Mouse (Mus musculus): Measurements from ENCODE around the gene Ece1. TPM values are rescaled to one million over a fixed set of nuclear protein-coding genes. Genes with fewer than 3 reads are reported as not detected.

Ece1 gene
- polyA plus RNA-seq, 1 experiment from 2014 or later: 39.0 TPM

- Histone ChIP-seq H3K4me3 (no peak overlapping the region), H3K27ac (peak overlapping the region; percentile 66), H3K9ac (no peak overlapping the region), H3K27me3 (no peaks in the 10 kb centered on the region), H3K4me2 (no peak overlapping the region), H3K4me1 (peaks cover 26% of the 10 kb centered on the region), H3K9me3 (no peaks in the 10 kb centered on the region), H3K36me3 (no peaks in the 10 kb centered on the region)
- ATAC-seq (ENCODE audit: insufficient number of reproducible peaks, low FRiP score, low TSS enrichment, low read depth): no peak
- WGBS: 34% methylated on average over 13 of the region's 13 CpGs
Observed at GRCm38 (mm10) chr4:137907979-137908378, 45.9 kb downstream of the Ece1 start.

- H3K9ac ChIP-seq: no peak overlapping the region
- H3K4me3 ChIP-seq: no peak overlapping the region
- H3K9me3 ChIP-seq: no peaks in the 10 kb centered on the region
- peak overlapping the region; percentile 66 for H3K27ac ChIP-seq
- H3K36me3 ChIP-seq: no peaks in the 10 kb centered on the region
- ATAC-seq (ENCODE audit: insufficient number of reproducible peaks, low FRiP score, low TSS enrichment, low read depth): no peak
- 46% methylated on average over 7 of the region's 7 CpGs for WGBS
- H3K4me1 ChIP-seq: peaks cover 30% of the 10 kb centered on the region
- H3K4me2 ChIP-seq: no peak overlapping the region
- H3K27me3 ChIP-seq: no peaks in the 10 kb centered on the region
Observed at GRCm38 (mm10) chr4:137908489-137908888, 46.5 kb downstream of the Ece1 start.

- Histone ChIP-seq H3K36me3 (no peaks in the 10 kb centered on the region), H3K9ac (no peak overlapping the region), H3K4me1 (peaks cover 34% of the 10 kb centered on the region), H3K4me3 (no peak overlapping the region), H3K27me3 (no peaks in the 10 kb centered on the region), H3K27ac (peak overlapping the region; percentile 66; the same call in 1 of the 2 replicates), H3K4me2 (no peak overlapping the region), H3K9me3 (no peaks in the 10 kb centered on the region)
- ATAC-seq (ENCODE audit: insufficient number of reproducible peaks, low FRiP score, low TSS enrichment, low read depth): no peak
- 55% methylated on average over 4 of the region's 4 CpGs for WGBS
Observed at GRCm38 (mm10) chr4:137908915-137909314, 46.9 kb downstream of the Ece1 start.

- Histone ChIP-seq H3K9me3 (no peaks in the 10 kb centered on the region), H3K36me3 (no peaks in the 10 kb centered on the region), H3K27ac (no peak overlapping the region), H3K4me1 (peaks cover 40% of the 10 kb centered on the region), H3K9ac (no peak overlapping the region), H3K4me3 (no peak overlapping the region), H3K4me2 (no peak overlapping the region), H3K27me3 (no peaks in the 10 kb centered on the region)
- no peak for ATAC-seq (ENCODE audit: insufficient number of reproducible peaks, low FRiP score, low TSS enrichment, low read depth)
- 43% methylated on average over 4 of the region's 4 CpGs for WGBS
Observed at GRCm38 (mm10) chr4:137909471-137909870, 47.4 kb downstream of the Ece1 start.

DNA sequence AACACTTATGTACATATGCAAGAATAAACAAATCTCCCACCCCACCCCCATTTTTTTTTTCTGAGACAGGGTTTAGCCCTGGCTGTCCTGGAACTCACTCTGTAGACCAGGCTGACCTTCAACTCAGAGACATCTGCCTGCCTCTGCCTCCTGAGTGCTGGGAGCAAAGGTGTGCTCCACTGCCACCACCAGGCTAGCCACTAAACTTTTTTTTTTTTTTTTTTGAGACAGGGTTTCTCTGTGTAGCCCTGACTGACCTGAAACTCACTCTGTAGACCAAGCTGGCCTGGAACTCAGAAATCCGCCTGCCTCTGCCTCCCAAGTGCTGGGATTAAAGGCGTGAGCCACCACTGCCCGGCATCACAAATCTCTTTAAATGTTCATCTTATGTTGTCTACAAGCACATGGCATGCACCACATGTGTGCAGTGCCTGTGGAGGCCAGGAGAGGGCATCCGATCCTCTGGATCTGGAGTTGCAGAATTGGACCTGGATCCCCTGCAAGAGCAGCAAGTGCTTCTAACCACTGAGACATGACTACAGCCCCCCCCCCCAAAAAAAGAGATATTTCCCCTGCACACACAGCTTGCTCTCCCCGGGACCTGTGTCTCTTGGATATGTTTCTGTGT lies 48.5 kb downstream of the Ece1 start:
- H3K36me3 ChIP-seq: no peaks in the 10 kb centered on the region
- no peak overlapping the region for H3K9ac ChIP-seq
- H3K27ac ChIP-seq: no peak overlapping the region
- ATAC-seq (ENCODE audit: insufficient number of reproducible peaks, low FRiP score, low TSS enrichment, low read depth): no peak
- no peak overlapping the region for H3K4me2 ChIP-seq
- no peaks in the 10 kb centered on the region for H3K27me3 ChIP-seq
- 94% methylated on average over 5 of the region's 5 CpGs for WGBS
- no peaks in the 10 kb centered on the region for H3K9me3 ChIP-seq
- peaks cover 39% of the 10 kb centered on the region for H3K4me1 ChIP-seq
- no peak overlapping the region for H3K4me3 ChIP-seq

DNA sequence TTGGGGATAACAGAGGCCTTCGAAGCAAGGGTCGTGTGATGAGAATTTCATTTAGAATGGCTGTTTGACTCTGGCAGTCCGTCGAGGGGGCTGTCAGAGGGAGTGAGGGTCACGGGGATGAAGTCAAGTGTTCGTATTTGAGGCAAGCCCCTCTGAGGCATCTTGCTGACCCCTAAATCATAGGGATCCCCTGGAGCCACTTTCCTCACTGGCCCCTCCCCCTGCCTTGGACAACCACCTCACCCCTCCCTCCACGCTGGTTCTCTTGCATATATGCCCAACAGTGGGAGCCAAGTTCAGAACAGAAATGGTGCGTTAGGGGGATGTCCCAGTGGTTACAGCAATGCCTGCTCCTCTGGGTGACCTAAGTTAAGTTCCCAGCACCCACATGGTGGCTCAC lies 49.6 kb downstream of the Ece1 start:
- H3K4me2 ChIP-seq: no peak overlapping the region
- H3K4me3 ChIP-seq: no peak overlapping the region
- no peaks in the 10 kb centered on the region for H3K9me3 ChIP-seq
- no peak for ATAC-seq (ENCODE audit: insufficient number of reproducible peaks, low FRiP score, low TSS enrichment, low read depth)
- H3K9ac ChIP-seq: no peak overlapping the region
- no peaks in the 10 kb centered on the region for H3K27me3 ChIP-seq
- H3K27ac ChIP-seq: no peak overlapping the region
- 88% methylated on average over 8 of the region's 8 CpGs for WGBS
- no peaks in the 10 kb centered on the region for H3K36me3 ChIP-seq
- peaks cover 39% of the 10 kb centered on the region for H3K4me1 ChIP-seq

DNA sequence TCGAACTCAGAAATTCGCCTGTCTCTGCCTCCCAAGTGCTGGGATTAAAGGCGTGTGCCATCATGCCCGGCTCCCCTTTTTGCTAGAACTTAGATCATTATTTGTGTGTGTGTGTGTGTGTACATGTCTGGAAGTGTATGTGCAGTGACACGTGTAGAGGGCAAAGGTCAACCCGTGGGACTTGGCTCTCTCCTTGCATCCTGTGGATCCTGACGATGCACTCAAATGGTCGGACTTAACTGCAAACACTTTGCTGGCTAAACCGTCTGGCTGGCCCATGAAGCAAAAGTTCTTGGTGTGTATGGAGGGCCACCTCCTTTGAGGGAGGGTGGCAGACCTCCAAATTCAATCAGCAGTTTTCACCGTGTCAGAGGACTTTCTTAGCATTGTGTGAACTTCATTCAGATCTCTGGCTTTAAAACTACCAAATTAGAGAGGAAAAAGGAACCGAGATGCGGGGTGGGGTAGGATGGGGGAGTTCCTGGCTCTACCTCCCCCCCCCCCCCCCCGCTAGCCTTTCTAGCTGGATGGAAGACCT lies 50.8 kb downstream of the Ece1 start:
- peaks cover 45% of the 10 kb centered on the region for H3K4me1 ChIP-seq
- no peak overlapping the region for H3K9ac ChIP-seq
- H3K27me3 ChIP-seq: no peaks in the 10 kb centered on the region
- 0 out of 2 replicates have a peak, but pooled peaks have one; percentile 1 for ATAC-seq (ENCODE audit: insufficient number of reproducible peaks, low FRiP score, low TSS enrichment, low read depth)
- peak overlapping the region; percentile 98 for H3K4me2 ChIP-seq
- H3K4me3 ChIP-seq: peak overlapping the region; percentile 57
- H3K9me3 ChIP-seq: no peaks in the 10 kb centered on the region
- 50% methylated on average over 13 of the region's 13 CpGs for WGBS
- 0 out of 2 replicates have a peak overlapping the region, but pooled peaks have one; percentile 1 for H3K27ac ChIP-seq
- H3K36me3 ChIP-seq: no peaks in the 10 kb centered on the region

DNA sequence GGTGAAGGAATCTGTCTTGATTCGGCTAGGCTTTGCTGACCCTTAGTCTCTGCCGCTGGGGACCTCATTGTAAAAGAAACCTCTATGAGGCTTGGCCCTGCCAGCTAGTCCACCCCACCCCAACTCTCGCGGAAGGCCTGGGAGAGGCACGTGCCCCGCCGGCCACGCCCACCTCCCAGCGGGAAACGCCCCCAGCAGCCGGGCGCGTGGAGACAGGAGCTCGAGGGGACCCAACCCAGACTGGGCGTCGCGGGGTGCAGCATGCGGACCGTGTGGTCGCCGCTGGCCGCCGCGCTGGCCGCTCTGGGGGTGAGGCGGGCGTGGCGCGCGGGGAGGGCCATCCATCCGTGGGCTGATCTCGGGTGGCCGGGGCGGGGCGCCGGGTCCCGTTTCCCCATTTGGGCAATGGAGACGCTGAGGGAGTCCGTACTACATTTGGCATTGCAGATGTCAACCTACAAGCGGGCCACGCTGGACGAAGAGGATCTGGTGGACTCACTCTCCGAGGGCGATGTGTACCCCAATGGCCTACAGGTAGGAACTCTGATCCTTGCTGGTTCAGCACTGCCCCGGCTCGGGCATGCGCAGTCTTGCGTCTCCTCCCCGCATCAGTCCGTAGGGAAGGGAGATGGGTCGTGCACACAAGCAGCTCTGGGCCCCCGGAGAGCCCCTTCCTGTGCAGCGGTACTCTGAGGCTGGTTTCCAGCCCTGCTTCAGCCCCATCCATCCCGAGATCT lies 51.5 kb downstream of the Ece1 start:
- H3K36me3 ChIP-seq: no peaks in the 10 kb centered on the region
- H3K4me2 ChIP-seq: peak overlapping the region; percentile 98
- 1% methylated on average over 47 of the region's 54 CpGs for WGBS
- ATAC-seq (ENCODE audit: insufficient number of reproducible peaks, low FRiP score, low TSS enrichment, low read depth): peak; percentile 75
- peak overlapping the region; percentile 41; the same call in 1 of the 2 replicates for H3K9ac ChIP-seq
- peaks cover 46% of the 10 kb centered on the region for H3K4me1 ChIP-seq
- no peaks in the 10 kb centered on the region for H3K9me3 ChIP-seq
- peak overlapping the region; percentile 57 for H3K4me3 ChIP-seq
- 0 out of 2 replicates have a peak overlapping the region, but pooled peaks have one; percentile 22 for H3K27ac ChIP-seq
- H3K27me3 ChIP-seq: no peaks in the 10 kb centered on the region

- H3K4me2 ChIP-seq: no peak overlapping the region
- H3K36me3 ChIP-seq: peaks cover 12% of the 10 kb centered on the region
Observed at GRCm38 (mm10) chr4:137917591-137917990, 55.6 kb downstream of the Ece1 start.

GRCm38 (mm10) chr4:137918559-137918958 lies 56.5 kb downstream of the Ece1 start:
- Histone ChIP-seq H3K4me2 (no peak overlapping the region), H3K36me3 (peaks cover 22% of the 10 kb centered on the region), H3K4me3 (no peak overlapping the region), H3K4me1 (peaks cover 52% of the 10 kb centered on the region), H3K27me3 (no peaks in the 10 kb centered on the region), H3K27ac (peak overlapping the region; percentile 57; the same call in 1 of the 2 replicates), H3K9ac (no peak overlapping the region), H3K9me3 (no peaks in the 10 kb centered on the region)
- 53% methylated on average over 9 of the region's 9 CpGs for WGBS
- ATAC-seq (ENCODE audit: insufficient number of reproducible peaks, low FRiP score, low TSS enrichment, low read depth): no peak

More at GRCm38 (mm10) chr4:137917591-137917990, 55.6 kb downstream of the Ece1 start:
- Histone ChIP-seq H3K27ac (peak overlapping the region; percentile 67), H3K27me3 (no peaks in the 10 kb centered on the region), H3K4me3 (no peak overlapping the region), H3K4me1 (peaks cover 60% of the 10 kb centered on the region), H3K9me3 (no peaks in the 10 kb centered on the region), H3K9ac (no peak overlapping the region)
- WGBS: 31% methylated on average over 6 of the region's 6 CpGs
- no peak for ATAC-seq (ENCODE audit: insufficient number of reproducible peaks, low FRiP score, low TSS enrichment, low read depth)

GRCm38 (mm10) chr4:137919116-137919515 lies 57.1 kb downstream of the Ece1 start:
- no peaks in the 10 kb centered on the region for H3K27me3 ChIP-seq
- no peak for ATAC-seq (ENCODE audit: insufficient number of reproducible peaks, low FRiP score, low TSS enrichment, low read depth)
- H3K9ac ChIP-seq: 0 out of 2 replicates have a peak overlapping the region, but pooled peaks have one; percentile 1
- H3K4me2 ChIP-seq: no peak overlapping the region
- H3K27ac ChIP-seq: no peak overlapping the region
- WGBS: 44% methylated on average over 10 of the region's 10 CpGs
- H3K4me3 ChIP-seq: no peak overlapping the region
- peaks cover 28% of the 10 kb centered on the region for H3K36me3 ChIP-seq
- peaks cover 47% of the 10 kb centered on the region for H3K4me1 ChIP-seq
- no peaks in the 10 kb centered on the region for H3K9me3 ChIP-seq

GRCm38 (mm10) chr4:137920005-137920404 lies 58.0 kb downstream of the Ece1 start:
- 37% methylated on average over 7 of the region's 7 CpGs for WGBS
- no peak overlapping the region for H3K9ac ChIP-seq

More at GRCm38 (mm10) chr4:137920005-137920404, 58.0 kb downstream of the Ece1 start:
- H3K27ac ChIP-seq: peak overlapping the region; percentile 73
- no peak overlapping the region for H3K4me2 ChIP-seq
- peaks cover 29% of the 10 kb centered on the region for H3K36me3 ChIP-seq
- H3K27me3 ChIP-seq: no peaks in the 10 kb centered on the region
- no peak for ATAC-seq (ENCODE audit: insufficient number of reproducible peaks, low FRiP score, low TSS enrichment, low read depth)
- H3K4me3 ChIP-seq: no peak overlapping the region
- no peaks in the 10 kb centered on the region for H3K9me3 ChIP-seq
- H3K4me1 ChIP-seq: peaks cover 41% of the 10 kb centered on the region
